Mouse (Mus musculus) adrenal gland, postnatal 25 days (tissue): ENCODE data around the gene Gm20721. TPM values are rescaled to one million over a fixed set of nuclear protein-coding genes. Genes with fewer than 3 reads are reported as not detected.
"Not testable (repeated sequence)": the region's sequence is repeated elsewhere in the genome, so short reads cannot be mapped to it uniquely, and the experiment has no call there.

Experiments used
- DNase-seq: peaks from one replicate; pipeline ENCODE4 v3.0.0; 2021; ENCODE audit warnings: mixed read lengths
- long read RNA-seq: library from polyadenylated mRNA; stranded (forward); transcript quantifications from one replicate; pipeline ENCODE4 v2.0.0, GENCODE M21; 2021
- total RNA-seq: library from RNA; stranded (reverse); gene quantifications from 2 replicates; pipeline ENCODE4 v1.2.3, GENCODE M21; 2021

Gm20721 gene
- 2.1 and 2.4 TPM in 2 replicates for total RNA-seq
- long read RNA-seq, partial matches to known transcripts, result 0 of 12 reads
- long read RNA-seq, other reads (novel, unspliced or antisense), result 12 of 12 reads

DNA sequence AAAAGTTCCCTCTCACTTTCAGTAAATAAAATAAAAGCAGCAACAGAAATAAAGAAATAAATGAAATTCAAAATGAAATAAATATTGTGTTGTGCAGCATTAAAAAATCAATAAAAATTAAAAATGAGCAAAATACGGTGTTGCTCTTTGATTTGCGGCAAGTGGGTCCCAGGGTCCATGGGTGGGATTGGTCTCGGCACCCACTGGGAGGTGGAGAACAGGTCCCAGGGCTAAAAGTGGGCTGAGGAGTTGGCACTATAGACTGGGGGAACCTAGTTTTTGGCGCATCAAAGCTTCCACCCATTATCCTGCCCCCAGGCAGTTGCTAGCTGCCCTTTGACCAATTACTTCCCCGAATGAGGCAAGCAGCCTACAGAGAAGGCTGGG is at the start of gene Gm20721:
Gm20721 (minus strand) TSS at position 101 of the 387 bp plus-strand sequence.
- no peak for DNase-seq

DNA sequence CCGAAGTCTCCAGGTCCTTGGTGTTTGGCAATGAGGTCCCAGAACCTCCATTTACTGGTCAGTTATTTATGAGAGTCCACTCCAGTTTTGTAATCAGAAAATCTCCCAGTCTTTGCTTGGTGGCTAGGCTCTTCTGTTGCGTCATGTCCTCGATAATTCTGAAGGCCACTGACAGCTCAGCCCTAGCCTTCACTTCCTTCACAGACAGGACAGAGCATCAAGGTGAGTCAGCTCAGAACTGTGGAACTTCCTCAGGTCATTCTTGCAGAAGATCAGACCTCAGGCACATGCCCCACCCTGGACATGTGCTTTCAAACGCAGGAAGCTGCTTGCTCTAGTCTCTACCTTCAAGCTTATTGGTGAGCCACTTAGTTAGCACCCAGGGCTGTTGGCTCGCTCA is 46.9 kb upstream of the Gm20721 start:
- peak; percentile 18 for DNase-seq

DNA sequence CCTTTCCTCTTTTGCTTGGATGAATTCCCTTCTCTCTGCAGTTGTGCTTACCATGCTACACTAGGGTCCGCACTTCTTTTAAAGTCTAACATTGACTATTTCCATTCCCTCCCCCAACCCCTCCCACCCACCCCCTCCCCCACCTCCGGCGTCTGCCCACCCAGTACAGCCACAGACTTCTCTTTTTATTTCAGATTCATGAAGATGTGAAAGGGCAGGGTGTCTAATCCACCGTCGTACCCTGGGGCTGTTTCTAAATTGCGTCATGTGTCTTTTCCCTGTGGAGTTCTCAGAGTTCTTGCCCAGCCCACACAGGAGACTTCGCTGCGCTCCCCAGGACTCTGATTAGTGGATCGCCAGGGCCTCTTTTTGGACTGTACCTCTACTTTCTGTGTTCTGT is 46.0 kb upstream of the Gm20721 start:
- DNase-seq, result no peak

DNA sequence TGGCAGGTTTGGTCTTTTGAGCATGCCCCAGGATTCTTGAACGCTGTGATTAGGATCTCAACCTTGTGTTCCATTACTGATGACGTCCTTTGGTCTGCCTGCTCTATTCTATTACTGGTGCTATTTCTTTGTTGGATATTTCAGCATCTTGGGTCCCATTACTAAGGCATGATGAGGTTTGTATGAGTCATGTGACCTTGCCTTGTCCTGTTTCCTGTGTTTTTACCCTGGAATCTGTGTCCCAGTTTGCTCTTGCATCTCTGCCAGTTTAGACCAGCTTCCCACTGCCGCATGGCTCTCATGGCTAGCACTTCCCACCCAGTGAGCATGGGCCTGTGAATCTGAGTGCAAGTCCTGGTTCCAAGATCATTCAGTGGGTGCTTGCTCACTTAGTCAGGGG is 45.4 kb upstream of the Gm20721 start:
- DNase-seq, result no peak

DNA sequence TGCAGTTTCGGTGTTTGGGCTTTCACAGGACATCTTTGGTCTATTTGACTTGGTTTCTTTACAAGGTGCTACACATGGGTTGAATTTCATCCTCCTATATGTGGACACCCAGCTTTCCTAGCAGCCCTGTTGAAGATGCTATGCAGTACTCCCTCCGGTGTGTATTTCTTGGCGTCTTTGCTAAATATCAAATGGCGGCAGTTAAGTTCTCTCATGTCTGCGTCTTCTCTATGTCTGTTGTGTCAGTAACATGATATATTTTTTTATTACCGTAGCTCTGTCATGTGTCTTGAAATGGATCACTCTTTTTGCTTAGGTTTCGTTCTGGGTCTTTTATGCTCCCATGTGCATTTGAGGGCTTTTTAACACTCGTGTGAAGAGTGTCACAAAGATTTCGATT is 34.5 kb upstream of the Gm20721 start:
- DNase-seq, result no peak

DNA sequence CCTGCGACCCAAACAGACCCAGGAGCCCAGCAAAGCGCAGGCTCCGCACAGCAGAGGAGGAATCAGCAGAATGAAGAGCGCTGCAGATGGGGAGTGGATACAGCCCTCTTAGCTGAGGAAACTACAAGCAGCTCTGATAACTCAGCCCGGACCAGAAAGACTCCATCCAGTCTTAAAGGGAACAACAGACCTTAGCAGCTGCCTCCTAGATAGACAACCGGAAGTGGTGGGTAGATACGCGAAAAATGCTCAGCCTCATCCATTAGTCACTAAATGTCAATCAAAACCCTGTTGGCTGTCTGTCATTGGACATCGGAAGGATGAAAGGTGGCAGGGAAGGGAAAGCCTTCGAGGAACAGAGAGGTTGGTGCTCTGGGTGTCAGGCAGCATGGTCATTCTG is 20.1 kb upstream of the Gm20721 start:
- DNase-seq, result no peak

DNA sequence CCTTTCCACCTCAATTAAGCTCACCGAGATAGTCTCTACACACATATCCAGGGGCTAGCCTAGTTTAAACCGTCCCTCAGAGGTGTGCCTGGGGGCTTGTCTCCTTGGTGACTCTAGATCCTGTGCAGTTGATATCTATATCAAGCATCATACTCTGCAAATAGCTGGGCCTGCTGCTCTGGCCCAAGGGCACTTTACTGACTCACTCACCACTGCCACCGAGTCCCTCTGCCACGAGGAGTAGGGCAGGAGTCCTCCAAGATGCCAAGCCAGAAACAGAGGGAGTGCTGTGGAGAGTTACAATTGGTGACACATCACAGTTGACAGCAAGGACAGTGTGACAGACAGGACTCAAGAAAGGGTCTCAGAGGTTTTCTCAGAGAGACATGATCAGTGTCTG is 13.1 kb upstream of the Gm20721 start:
- DNase-seq, result no peak

DNA sequence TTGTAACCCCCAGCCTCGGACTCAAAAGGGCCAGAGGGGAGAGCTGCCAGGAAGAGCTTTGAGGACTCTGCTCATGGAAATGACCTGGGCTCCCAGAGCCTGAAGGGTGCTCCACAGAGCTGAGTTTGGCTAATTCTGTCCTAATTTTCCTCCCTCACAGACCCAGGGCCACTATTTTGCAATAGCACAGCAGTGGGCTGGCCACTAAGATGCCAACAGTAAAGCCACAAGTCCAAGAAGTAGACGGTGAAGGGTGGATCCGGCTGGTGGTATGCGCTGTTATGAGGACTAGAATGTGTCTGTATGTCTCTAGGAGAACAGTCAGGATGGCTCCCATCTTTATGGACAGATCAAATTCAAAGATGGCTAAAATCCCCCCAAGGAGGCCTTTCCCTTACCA is 12.0 kb upstream of the Gm20721 start:
- DNase-seq, result no peak

DNA sequence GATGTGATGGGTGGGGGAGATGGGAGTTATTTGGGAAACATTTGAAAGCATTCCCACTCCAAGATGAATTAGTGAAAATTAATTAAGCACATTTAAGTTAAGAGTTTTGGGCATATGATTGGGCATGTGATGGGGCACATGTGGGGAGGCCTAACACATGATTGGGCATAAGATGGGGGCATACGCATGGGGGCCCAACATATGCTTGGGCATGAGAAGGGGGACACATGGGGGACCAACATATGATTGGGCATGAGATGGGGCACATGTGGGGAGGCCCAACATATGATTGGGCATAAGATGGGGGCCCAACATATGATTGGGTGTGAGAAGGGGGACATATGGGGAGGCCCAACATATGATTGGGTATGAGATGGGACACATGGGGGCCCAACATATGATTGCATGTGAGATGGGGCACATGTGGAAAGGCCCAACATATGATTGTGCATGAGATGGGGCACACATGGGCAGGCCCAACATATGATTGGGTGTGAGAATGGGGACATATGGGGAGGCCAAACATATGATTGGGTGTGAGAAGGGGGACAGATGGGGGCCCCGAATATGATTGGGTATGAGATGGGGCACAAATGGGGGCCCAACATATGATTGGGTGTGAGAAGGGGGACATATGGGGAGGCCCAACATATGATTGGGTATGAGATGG is 622 bp upstream of the Gm20721 start:
- DNase-seq, result not testable (repeated sequence)

DNA sequence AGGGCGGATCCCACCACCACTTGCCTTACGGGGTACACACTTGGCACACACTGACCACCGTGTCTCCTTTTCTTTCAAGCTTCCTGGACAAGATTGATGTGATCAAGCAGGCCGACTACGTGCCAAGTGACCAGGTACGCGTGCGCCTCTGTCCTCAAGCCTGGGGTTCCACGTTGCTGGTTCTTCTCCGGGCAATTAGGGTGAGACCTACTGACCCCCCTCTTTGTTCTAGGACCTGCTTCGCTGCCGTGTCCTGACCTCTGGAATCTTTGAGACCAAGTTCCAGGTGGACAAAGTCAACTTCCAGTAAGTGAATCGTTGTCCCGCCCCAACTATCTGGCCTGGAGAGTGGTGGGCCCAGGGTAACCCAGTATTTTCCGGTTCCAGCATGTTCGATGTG is 1.5 kb downstream of the Gm20721 start:
- no peak for DNase-seq

DNA sequence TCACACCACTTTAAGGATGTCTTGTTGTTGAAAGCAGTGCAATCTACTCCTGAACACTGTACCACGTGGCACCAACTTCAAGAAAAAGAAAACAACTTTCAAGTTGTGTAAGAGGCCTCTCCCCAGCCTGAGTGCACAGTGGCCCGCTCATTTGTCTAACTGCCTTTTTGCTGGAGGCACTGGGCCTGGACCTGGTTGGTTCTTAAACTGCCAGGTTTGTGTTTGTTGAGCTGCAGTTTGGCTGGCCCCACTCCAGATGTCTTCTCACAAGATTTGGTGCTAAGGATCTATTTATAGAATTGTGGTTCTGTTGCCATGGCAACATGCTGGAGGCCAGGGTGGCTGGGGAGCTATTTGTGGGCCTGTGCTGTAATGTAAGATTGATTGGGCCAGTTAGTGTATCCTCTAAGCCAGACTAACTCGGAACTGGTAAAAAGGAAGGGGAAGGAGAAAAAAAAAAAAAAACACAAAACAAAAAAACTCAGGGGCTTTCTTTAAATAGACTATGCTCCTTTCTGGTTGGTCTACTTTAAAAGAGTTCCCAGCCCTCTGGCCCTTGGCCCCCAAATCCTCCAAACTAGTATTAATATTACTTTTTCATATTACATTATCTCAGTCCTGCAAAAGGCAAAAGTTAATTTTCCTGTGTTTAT is 2.4 kb downstream of the Gm20721 start:
- peak; percentile 78 for DNase-seq

DNA sequence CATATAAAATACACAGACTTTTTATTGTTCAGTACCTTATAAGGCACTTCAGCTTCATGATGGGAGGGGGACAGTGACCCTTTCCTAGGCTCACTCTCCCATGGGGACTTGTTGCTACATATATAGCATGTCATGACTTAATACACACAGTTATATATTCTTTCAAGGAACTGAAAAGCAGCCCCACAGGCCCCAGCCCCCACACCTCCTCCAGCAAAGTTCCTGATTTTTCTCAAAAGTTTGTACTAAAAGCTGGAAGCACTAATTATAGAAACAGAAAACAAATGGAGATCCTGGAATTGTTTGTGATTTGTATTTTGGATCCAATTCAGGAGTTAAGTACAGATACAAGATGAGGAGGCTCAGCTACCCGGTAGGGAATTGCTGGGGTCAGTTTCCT is 2.9 kb downstream of the Gm20721 start:
- DNase-seq, result no peak

DNA sequence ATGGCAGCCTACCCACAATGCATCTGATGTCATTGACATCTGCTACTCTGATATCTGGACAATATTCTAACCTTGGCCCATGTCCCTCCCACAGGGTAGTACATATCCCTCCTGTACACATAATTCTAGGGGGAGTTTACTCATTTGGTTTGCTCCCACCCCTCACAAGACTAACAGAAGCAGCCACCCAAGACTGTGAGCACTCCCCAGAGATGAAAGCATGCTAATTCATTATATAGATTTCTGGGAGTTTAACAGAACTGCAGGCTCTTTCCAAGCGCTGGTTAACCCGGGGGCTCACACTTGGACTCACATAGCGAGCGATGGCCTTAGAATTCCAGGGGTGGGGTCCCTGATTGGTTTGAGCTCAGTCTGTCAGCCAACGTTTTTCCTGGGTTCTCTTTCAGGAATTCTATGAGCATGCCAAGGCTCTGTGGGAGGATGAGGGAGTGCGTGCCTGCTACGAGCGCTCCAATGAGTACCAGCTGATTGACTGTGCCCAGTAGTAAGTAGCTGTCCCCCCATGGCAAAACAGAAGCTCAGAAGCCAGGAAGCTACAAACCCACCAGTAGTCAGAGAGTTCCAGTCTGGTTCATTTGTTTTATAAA is 3.6 kb downstream of the Gm20721 start:
- no peak for DNase-seq

DNA sequence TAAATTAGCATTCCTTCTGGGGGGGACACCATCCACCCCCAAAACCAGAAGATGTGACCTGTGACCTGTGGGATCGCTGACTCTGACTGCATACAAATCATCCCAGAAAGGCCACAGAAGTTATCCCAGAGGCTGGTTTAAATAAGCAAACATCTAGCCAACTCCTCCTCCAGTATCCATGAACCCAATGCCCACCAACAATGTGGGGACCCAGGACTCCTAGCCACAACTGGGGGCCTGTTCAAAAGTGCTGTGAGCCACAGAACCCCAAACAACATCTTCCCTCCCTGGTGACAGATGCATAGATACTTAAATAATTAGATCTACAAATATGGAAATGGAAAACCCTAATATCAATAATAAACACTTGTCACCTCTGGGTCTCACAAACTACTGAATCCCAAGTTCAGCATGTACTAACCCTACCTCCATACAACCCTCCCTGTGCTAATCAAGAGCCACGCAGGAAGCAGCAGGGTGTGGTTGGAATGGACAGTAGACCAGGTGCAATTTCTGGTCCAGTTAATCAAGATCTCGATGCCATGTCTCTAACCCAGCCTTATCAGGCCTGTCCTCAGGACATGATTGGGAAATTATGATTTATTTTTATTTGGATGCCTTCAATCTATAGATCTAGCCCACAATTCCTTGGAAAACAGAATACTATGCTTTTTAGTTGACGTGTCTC is 5.5 kb downstream of the Gm20721 start:
- no peak for DNase-seq

DNA sequence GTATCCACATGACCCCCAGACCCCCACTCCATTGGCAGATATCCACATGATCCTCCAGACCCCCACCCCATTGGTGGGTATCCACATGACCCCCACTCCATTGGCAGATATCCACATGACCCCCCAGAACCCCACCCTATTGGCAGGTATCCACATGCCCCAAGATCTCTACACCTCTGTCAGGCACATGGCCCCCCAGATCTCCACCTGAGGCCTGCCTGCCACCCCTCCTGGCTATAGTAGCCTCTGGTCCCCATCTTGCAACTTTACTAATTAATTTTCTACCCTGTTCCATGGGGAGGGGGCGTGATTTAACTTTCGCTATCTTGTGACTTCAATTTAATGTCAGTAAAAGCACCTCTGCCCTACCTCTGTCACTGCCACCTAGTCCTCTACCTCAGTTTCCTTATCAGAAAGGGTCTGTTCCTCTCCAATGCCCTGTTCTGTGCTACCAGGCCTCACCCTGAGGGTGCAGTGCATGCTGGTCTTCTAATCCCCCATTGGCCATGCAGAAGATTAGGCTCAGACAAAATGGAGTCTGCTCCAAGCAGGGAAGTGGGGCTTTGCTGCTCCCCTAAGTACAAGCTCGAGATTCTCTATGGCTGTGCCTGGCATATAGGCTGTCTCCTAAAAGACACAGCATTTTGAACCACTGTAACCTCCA is 6.2 kb downstream of the Gm20721 start:
- no peak for DNase-seq

DNA sequence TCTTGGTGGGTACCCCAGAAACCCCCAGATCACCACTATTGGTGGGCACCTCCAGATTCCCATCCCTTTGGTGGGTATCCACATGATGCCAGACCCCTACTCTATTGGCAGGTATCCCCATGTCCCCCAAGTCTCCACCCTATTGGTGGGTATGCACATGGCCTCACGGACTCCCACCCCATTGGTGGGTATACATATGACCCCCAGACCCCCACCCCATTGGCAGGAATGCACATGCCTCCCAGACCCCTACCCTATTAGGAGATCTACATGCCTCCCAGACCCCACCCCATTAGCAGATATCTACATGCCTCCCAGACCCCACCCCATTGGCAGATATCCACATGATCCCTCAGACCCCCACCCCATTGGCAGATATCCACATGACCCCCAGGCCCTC is 6.8 kb downstream of the Gm20721 start:
- no peak for DNase-seq

DNA sequence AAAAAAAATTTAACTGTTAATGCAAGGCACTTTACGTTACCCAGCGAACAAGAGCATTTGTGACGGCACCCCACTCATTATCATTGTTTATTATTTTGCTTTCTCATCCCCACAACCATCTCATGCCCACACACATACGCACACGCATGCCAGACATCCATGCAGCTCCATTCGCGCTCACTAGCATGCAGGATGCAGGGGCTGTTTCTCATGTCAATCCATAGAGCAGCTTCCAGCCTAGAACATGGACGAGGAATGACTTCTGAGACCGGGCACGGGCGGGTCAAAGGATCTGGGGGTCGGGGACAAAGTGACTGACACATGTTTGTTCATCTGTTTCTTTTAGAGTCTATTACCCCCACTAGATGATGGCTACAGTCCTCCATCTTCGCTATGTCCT is 9.2 kb downstream of the Gm20721 start:
- no peak for DNase-seq

DNA sequence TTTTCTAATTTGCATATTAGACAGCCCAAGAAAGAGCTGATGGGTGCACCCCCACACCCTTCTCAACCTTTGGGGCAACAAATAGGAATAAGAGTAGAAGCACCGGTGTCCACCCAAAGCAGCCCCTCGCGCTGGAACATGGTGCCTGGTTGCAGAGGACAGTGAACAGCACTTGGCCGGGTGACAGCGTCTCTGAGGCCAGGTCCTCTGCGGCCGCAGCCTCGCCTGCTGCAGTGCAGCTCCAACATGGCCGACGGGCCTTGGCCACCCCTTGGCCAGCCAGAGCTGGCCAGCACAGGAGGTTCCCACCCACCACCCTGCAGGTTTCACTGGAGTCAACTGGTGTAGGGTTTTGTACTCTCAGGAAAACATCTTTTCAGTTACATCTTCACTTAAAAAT is 12.1 kb downstream of the Gm20721 start:
- DNase-seq, result peak; percentile 59

DNA sequence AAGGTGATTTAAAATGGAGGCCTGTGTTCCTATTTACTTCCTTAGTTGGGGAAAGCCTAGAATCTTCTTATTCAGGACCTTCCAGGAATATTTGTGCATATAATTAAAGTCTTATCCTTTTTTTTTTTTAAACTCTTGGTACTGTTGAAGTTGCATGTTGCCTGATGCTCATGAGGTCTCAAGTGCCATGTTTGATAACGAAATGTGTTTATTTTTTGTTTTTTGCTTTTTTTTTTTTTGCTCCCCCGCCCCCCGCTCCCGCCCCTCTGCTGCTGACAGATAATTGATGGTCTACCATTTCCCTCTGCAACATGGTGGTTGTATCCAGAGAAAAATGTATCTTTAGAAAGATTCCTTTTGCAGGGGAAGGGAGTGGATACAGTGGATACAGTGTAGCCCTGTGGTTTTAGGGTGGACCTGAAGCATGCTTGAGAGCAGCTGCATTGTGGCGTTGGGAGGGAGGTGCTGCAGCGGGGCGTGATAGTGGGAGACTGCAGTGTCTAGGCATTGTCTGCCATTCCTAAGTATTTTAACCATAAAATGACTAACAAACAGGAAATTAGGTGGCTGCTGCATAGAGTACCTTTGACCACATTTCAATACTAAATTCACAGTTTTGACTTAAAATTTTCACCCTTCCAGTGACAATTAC is 13.1 kb downstream of the Gm20721 start:
- DNase-seq, result no peak

DNA sequence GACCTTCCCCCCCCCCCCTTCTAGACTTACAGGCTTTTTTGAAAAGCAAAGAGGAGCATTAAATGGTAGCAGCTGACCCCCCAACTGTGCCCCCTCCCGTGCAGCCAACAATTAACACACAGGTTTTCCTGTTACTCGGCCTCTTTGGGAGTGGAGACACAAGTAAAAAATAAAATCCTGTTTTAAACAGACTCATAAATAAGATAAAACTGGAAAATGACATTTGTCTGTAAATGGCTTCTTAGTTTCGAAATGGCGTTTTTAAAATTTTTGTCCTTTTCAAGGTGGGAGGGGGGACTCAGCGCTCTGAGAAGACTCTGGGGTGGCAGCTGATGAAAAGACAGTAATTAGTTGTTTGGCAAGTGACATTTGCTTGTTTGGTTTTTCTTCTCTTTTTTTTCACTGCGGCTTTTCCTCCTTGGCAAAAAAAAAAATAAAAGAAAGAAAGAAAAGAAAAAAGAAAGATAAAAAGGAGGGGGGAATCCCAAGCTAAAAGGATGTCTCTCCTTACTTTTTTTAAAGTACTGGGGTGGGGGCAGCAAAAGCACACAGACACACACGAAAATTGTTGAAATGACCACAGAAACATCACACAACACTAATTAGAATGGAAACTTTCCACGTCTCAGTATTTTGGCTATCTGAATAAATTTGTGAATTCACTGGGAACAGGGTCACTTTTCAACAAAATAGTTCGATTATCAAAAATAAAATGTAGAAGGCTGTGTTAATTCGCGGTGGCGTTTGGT is 15.1 kb downstream of the Gm20721 start:
- no peak for DNase-seq

DNA sequence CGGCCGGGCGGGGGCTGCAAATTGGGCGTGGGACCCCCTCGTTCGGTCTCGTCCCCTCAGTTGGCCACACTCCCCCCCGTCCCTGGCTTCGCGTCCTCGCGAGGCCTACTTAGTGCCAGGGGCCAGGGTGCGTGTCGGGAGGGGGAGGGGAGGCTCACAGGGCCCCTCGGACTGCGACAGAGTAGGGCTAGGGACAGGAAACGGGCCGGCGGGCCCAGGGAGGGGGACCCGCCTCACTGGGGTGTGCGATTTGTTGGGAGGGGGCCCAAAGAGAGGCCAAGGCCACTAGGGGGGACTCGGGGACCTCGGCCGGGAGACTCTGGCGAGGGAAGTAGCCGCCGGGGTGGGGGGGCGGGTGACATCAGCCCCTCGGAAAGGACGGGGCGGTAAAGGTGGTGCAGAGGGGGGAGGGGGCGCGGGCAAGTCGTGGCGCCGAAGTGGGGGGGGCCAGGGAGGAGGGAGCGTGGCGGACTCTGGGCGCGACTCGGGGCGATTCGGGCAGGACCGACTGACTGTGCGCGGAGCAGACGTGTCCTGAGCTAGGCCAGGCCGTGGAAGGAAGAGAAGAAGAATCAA is 15.8 kb downstream of the Gm20721 start:
- peak; percentile 81 for DNase-seq
